ENCODE assay signal across 8 mouse cellular contexts in the genomic region with DNA sequence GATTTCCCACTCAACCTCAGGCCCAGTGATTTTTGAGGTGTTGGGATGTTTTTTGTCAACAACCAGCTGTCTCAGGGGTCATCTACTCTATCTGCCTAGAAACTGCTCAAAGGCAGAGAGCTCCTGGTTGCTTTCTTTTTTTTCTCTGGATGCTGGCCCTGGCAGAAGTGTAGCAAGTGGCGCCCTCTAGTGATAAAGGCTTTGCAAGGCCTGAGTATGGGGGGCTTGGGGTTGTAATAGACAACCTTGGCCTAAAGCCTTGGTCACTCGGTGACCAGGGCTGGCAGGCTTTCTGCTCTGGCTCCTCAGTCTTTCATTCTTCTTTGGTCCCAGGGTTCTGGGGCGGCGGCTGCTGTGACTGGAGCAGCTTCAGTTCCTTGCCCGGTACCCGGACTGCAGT.
DNase-seq lines count a peak whose midpoint lies in the region; ATAC-seq and TF ChIP-seq lines count a peak whose summit lies in the region.

No protein-coding gene starts in this region.

- no peak overlapping the region for H3K4me2 ChIP-seq in liver, postnatal 0 days (ENCODE audit: low read depth, low read length)
- H3K4me2 ChIP-seq in heart, embryonic 11.5 days: no peak overlapping the region

- no peak overlapping the region for H3K9ac ChIP-seq in heart, adult 2 months (ENCODE audit: low read depth, low read length)
- no peak overlapping the region for H3K9ac ChIP-seq in liver, postnatal 0 days (replicated peaks)
- H3K9ac ChIP-seq in heart, embryonic 11.5 days (ENCODE audit: low read depth, low read length): no peak overlapping the region

- no peak for TF ChIP-seq EP300 in heart, adult 2 months (IDR thresholded peaks at IDR 0.05; ENCODE audit: insufficient read depth, low read depth, low read length)
- no peak for TF ChIP-seq EP300 in liver, postnatal 0 days (IDR thresholded peaks at IDR 0.05; ENCODE audit: low read depth)

- no peak for DNase-seq in heart, adult 2 months
- DNase-seq in heart, postnatal 36 days: no peak
- DNase-seq in liver, postnatal 0 days: no peak
- no peak for DNase-seq in liver
- peak; percentile 64 for DNase-seq in embryo, embryonic 10 days (ENCODE audit: low spot score)
- no peak for DNase-seq in heart, adult 18-20 months

- H3K36me3 ChIP-seq in heart, adult 2 months (ENCODE audit: control insufficient read depth, insufficient read depth, low read length): no peaks in the 10 kb centered on the region
- H3K36me3 ChIP-seq in liver, postnatal 0 days (replicated peaks; ENCODE audit: insufficient read depth, low read length): no peaks in the 10 kb centered on the region
- H3K36me3 ChIP-seq in heart, embryonic 11.5 days (ENCODE audit: control insufficient read depth, insufficient read depth, low read length): no peaks in the 10 kb centered on the region

- H3K27me3 ChIP-seq in heart, adult 2 months (ENCODE audit: control insufficient read depth, insufficient read depth, low read length): no peaks in the 10 kb centered on the region
- no peaks in the 10 kb centered on the region for H3K27me3 ChIP-seq in liver, postnatal 0 days (ENCODE audit: insufficient read depth, low read length)
- peaks cover 33% of the 10 kb centered on the region for H3K27me3 ChIP-seq in heart, embryonic 11.5 days (ENCODE audit: control insufficient read depth, insufficient read depth, low read length)

- ATAC-seq in liver, postnatal 0 days: no peak
- no peak for ATAC-seq in heart, embryonic 11.5 days (replicated peaks; ENCODE audit: insufficient number of reproducible peaks, low FRiP score, low TSS enrichment)

- no peak overlapping the region for H3K27ac ChIP-seq in heart, adult 2 months
- H3K27ac ChIP-seq in liver, postnatal 0 days (ENCODE audit: low read depth): no peak overlapping the region
- H3K27ac ChIP-seq in olfactory bulb, adult 2 months (ENCODE audit: insufficient read depth, low read depth, low read length): no peak overlapping the region
- H3K27ac ChIP-seq in heart, embryonic 11.5 days (ENCODE audit: low read depth, low read length): no peak overlapping the region

- peak; percentile 49 for TF ChIP-seq CTCF in heart, adult 2 months (IDR thresholded peaks at IDR 0.05)
- 0 out of 2 replicates have a peak, but pooled peaks have one; percentile 27 for TF ChIP-seq CTCF in liver, postnatal 0 days (IDR thresholded peaks at IDR 0.05; ENCODE audit: low read depth)
- TF ChIP-seq CTCF in olfactory bulb, adult 2 months (IDR thresholded peaks at IDR 0.05; ENCODE audit: insufficient read depth, low read depth, low read length): peak; percentile 15; the same call in 1 of the 2 replicates

- WGBS in heart, adult 2 months: 62% methylated on average over 6 of the region's 6 CpGs
- WGBS in liver, postnatal 0 days (ENCODE audit: insufficient replicate concordance): 60% methylated on average over 6 of the region's 6 CpGs
- 34% methylated on average over 6 of the region's 6 CpGs for WGBS in olfactory bulb, adult 2 months
- WGBS in heart, embryonic 11.5 days (ENCODE audit: insufficient replicate concordance): 61% methylated on average over 6 of the region's 6 CpGs

- TF ChIP-seq POLR2A in heart, adult 2 months (IDR thresholded peaks at IDR 0.05; ENCODE audit: insufficient read depth, low read depth, low read length): no peak
- no peak for TF ChIP-seq POLR2A in olfactory bulb, adult 2 months (IDR thresholded peaks at IDR 0.05; ENCODE audit: insufficient read depth, low read depth, low read length)

- no peaks in the 10 kb centered on the region for H3K9me3 ChIP-seq in liver, postnatal 0 days (ENCODE audit: low read length)
- 0 out of 2 replicates have a peak, but pooled peaks cover 2% of the 10 kb centered on the region for H3K9me3 ChIP-seq in heart, embryonic 11.5 days (replicated peaks; ENCODE audit: control insufficient read depth, low read length)

- H3K4me3 ChIP-seq in heart, adult 2 months: no peak overlapping the region
- H3K4me3 ChIP-seq in liver, postnatal 0 days (ENCODE audit: low read depth, low read length): no peak overlapping the region
- H3K4me3 ChIP-seq in olfactory bulb, adult 2 months (ENCODE audit: insufficient read depth, low read depth, low read length): no peak overlapping the region
- no peak overlapping the region for H3K4me3 ChIP-seq in heart, embryonic 11.5 days (ENCODE audit: low read depth, low read length)

- intact Hi-C loops in heart, adult 2 months (cut with DNase I): no loop called here
- intact Hi-C loops in heart, postnatal 36 days (cut with DNase I): no loop called here

- H3K79me2 ChIP-seq in heart, adult 2 months (replicated peaks; ENCODE audit: control insufficient read depth, insufficient read depth, low read length): no peaks in the 10 kb centered on the region

- H3K4me1 ChIP-seq in heart, adult 2 months (ENCODE audit: control insufficient read depth, insufficient read depth, low read length): no peaks in the 10 kb centered on the region
- H3K4me1 ChIP-seq in liver, postnatal 0 days (ENCODE audit: insufficient read depth): no peaks in the 10 kb centered on the region
- peaks cover 6% of the 10 kb centered on the region; the same call in 1 of the 2 replicates for H3K4me1 ChIP-seq in olfactory bulb, adult 2 months (ENCODE audit: control insufficient read depth, insufficient read depth, low read length)
- no peaks in the 10 kb centered on the region for H3K4me1 ChIP-seq in heart, embryonic 11.5 days (ENCODE audit: control insufficient read depth, insufficient read depth, low read length)
